Mouse (Mus musculus) G1E (cell line): ENCODE data around the gene Cntrob.

Experiments
- CTCF ChIP-seq: IDR thresholded peaks from 2 replicates; pipeline ENCODE4 v1.5.1; 2012; ENCODE audit warnings: low read depth, low read length, inconsistent platforms, mixed read lengths
- GATA1 ChIP-seq: IDR thresholded peaks from 2 replicates; pipeline ENCODE4 v1.6.1; 2012; ENCODE audit warnings: borderline replicate concordance, low read length, inconsistent platforms, mixed read lengths
- POLR2AphosphoS5 ChIP-seq: IDR thresholded peaks from 2 replicates; pipeline ENCODE4 v1.6.1; 2012; ENCODE audit warnings: low read depth, low read length, inconsistent platforms; ENCODE audit not compliant: insufficient replicate concordance
- TAL1 ChIP-seq: conservative IDR thresholded peaks from 2 replicates; pipeline ENCODE4 v1.6.1; 2012; ENCODE audit warnings: low read depth, low read length, inconsistent platforms, mixed read lengths

GRCm38 (mm10) chr11:69367616-69368355 lies 44.2 kb upstream of the Cntrob start:
- TF ChIP-seq CTCF = no peak
- no peak for TF ChIP-seq GATA1
- TF ChIP-seq POLR2AphosphoS5 = no peak
- TF ChIP-seq TAL1 = no peak
